Mouse (Mus musculus) E14TG2a.4 (cell line): Measurements from ENCODE around the gene S100a10.

Experiments
- CTCF ChIP-seq: conservative IDR thresholded peaks from 2 replicates; pipeline ENCODE4 v1.5.1; 2014; ENCODE audit warnings: low read length
- POU5F1 ChIP-seq: IDR thresholded peaks from 2 replicates; pipeline ENCODE4 v1.6.1; 2014; ENCODE audit warnings: low read length, borderline replicate concordance

DNA sequence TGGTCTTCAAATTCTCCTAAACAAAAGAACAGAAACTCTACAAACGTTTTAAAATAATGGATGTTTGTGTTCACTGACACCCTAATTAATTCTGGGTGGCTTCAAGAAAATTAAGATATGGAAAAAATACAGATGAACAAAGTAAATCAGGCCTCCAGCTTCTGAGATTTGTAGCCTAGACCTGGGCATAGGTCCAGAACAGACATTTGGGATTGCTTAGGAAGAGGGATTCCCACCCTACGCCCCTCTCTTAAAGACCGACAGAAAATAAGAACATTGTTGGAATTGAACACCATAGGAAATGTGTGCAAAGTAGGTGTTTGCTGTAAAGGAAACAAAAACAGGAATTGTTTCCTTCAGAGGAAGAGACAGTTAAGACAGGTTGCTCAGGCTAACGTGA, 2.6 kb downstream of the S100a10 start:
- TF ChIP-seq CTCF (no peak), POU5F1 (no peak)
